Mouse (Mus musculus) brain, adult 2 months (tissue): ENCODE measurements at regions not wholly inside any gene's neighbourhood (a gene's known extent, or its start where the extent isn't known, plus 50 kb on each side); places are given as distances from the start of the nearest gene placed in this dataset.
A peak's percentile ranks its signal among the peaks of the same experiment; 100 is the strongest.

ENCODE experiments used
- DNase-seq: peaks from one replicate; pipeline ENCODE4 v3.0.0; 2011; ENCODE audit warnings: low read depth, low spot score

- no peak for DNase-seq
Observed at GRCm38 (mm10) chr1:49795017-49795416, 1105.4 kb upstream of the Tmeff2 start.

- peak; percentile 4 for DNase-seq
Observed at GRCm38 (mm10) chr1:49809386-49809785, 1091.1 kb upstream of the Tmeff2 start.
